Mouse (Mus musculus): ENCODE data around the gene Kcnk5.

Gene Kcnk5

DNA sequence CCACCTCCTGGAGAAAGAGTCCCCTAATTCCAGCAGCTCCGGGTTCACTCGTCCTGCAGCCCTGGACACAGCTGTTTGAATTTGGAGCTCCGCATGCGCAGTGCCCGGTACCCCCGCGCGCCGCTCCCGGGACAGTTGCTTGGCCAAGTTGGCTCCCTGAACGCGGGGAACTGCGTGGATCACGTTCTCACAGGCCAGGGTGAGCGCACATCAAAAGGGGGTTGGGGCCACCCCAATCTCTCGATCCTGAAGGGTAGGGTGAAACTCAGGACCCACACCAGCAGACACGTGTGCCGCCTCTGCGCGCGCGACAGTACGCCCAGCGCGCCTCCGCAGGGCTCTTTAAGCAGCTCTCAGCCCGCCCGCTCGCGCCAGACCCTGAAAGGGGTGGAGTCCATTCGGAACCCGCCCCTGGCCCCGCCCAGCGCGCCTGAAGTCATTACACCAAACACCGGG lies at the start of gene Kcnk5:
Gene Kcnk5 (minus strand): TSS at position 344 of the 456 bp plus-strand sequence.
- peak; percentile 76 for DNase-seq (ENCODE audit: extremely low read depth, low read depth)

DNA sequence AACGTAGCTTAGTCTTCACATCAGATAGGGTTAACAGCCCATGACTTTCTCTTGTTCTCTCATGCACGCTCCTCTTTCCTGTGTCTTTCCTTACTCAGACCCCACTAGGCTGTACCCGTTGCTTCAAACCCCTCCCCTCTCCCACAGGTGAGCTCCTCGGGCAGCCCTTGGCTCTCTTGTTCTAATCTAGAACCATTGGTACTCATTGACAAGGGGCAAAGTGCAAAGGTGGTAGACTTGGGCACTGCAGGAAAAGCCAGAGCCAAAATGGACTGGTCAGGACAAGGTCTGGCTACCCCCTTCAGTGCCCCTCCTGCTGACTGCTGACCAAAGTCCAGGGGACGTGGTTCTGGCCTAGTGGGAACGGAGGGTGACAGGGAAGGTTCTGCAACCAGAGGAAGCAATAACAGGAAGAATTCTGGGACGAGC lies 48.5 kb upstream of the Kcnk5 start:
- DNase-seq (ENCODE audit: extremely low read depth, low read depth) = no peak

DNA sequence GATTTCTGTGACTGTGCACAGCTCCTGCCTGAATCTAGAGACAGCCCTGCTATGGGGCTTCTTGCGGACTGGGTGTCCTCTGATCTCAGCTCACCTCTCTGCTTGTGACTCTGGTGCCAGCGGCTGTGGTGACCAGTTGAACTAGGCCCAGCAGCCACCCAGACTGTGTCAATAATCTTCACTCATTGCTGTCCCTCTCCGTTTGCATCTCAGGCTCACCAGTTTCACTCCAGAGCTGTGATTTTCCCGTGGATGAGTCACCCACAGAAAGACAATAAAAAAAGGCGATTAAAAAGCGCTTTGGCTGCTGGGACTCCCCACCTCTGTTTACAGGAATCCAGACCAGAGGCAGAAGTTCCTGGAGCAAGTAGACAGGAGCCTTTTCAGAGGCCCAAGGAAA lies 47.8 kb upstream of the Kcnk5 start:
- DNase-seq (ENCODE audit: extremely low read depth, low read depth) = no peak

DNA sequence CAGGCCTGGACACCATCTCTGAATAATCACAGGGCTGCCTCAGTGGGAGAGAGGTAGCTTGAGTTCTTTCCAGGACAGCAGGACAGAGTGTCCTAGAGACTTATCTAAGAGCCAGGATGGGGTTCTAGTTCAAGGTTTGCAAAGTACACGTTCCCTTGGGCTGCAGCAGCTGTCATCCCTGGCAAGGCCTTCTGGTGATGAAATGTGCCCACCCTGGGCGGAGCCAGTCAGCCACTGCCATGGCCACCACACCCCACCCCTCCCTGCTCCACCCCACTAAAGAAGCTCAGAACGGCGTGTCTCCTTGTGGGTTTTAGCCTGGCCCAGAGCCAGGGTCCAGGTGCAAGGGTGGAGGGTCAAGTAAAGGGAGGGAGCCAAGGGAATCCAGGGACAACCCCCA lies 46.7 kb upstream of the Kcnk5 start:
- no peak for DNase-seq (ENCODE audit: extremely low read depth, low read depth)

DNA sequence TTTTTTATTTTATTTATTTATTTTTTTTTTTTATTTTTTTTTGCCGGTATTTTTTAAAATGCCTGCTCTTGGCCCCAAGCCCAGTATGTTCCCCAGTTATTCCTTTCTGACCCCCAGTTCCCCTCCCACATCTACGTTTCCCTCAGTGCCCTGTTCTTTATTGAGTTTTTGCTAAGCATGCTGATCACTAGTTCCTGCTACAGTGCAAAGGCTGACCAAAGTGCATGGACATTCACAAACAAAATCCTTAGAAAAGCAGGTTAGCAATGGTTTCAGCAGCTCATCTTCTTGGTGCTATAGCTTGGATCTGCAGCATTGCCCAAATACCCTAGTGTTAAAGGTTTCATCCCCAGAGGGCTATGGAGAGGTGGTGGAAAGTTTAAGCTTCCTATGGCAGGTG lies 45.4 kb upstream of the Kcnk5 start:
- no peak for DNase-seq (ENCODE audit: extremely low read depth, low read depth)

DNA sequence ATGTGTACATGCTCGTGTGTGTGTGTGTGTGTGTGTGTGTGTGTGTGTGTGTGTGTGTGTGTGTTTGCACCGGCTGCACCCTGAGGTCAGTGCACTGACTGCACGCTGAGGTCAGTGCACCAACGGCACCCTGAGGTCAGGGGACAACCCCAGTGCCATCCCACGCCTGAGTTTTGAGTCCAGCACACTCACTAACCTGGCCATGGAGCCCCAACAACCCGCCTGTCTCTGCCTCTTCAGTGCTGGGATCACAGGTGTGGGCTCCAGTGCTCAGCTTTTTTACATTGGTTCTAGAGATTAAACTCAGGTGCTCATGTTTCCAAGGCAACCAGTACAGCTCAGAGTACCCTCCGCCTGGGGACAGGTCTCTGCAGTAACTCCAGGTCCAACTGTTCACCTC lies 44.9 kb upstream of the Kcnk5 start:
- no peak for DNase-seq (ENCODE audit: extremely low read depth, low read depth)

DNA sequence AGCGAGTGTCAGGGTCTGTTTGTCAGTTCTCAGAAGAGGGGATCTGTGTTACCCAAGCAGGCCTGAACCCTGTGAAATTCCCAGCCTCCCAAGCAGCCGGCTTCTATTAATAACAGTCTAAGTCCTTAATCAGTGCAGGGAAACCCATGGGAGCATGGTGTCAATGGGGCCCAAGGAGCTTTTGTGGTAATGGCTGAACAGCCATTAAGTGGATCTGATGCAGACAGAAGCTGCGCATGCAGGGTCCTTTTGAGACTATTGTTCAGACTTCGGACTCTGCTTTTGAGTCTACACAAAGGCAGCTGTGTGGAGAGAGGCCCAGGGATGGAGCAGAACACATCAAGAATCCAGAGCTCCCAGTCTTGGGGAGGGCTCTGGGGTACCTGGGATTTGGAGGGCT lies 43.9 kb upstream of the Kcnk5 start:
- no peak for DNase-seq (ENCODE audit: extremely low read depth, low read depth)

DNA sequence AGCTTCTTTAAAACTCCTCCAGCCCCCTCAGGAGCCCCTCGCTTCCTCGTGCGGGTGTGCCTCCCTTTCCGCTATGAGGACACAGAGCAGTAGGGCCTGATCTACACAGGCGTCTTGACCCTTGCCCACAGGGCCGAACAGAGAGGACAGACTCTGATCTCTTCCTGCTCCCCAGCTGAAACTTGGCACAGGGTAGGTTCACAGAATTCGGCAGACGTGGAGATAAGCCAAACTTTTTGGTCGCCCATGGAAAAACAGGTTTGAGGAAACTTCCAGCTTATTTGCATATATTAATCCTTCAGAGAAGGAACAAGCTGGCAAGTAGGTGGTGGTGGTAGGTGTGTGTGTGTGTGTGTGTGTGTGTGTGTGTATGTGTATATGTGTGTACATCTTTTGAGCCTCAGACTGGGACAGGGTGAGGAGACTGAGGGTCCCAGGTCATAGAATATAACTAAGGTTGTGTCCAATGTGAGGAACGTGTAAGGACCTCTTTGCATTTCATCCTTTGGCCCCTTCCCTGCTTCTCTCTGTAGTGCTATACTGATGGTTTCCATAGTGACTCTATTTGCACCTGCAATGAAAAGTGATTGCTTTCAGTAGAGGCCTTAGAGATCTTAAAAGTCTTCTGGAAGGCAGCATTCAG lies 43.1 kb upstream of the Kcnk5 start:
- DNase-seq (ENCODE audit: extremely low read depth, low read depth) = no peak

DNA sequence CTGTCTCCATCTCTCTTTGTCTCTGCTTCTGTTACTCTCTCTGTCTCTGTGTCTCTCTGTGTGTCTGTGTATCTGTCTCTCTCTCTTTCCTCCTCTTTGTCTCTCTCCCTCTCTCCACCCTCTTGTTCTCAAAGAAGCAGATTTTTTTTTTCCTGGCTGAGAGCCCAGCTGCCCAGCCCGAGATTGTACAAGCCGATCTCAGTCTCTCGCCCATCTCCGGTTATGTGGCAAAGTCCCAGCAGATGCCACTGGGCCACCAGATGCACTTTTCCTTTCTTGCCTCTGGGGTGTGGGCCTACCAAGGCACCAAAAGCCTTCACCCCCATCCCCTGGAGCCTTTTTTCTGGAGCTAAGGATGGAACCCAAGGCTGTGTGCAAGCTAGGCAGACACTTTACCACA lies 42.6 kb upstream of the Kcnk5 start:
- DNase-seq (ENCODE audit: extremely low read depth, low read depth) = no peak

DNA sequence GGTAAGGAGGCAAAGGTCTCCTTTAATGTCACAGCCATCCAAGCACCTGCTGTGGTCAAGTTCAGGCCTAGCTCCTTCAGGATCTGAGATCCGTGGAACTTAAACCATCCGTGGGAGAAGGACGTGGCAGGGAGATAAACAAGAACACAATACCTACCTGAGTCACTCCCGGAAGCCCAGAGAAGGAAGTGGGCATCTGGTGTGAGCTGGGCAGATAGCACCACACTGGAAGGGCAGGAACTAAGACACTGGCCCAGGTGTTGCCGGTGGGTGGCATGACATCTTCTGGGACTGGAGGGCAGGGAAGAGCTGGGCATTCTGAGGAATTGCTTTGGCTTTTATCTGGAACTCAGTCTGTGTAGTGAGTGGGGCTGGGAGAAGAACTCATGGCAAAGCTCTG lies 41.6 kb upstream of the Kcnk5 start:
- DNase-seq (ENCODE audit: extremely low read depth, low read depth) = no peak

DNA sequence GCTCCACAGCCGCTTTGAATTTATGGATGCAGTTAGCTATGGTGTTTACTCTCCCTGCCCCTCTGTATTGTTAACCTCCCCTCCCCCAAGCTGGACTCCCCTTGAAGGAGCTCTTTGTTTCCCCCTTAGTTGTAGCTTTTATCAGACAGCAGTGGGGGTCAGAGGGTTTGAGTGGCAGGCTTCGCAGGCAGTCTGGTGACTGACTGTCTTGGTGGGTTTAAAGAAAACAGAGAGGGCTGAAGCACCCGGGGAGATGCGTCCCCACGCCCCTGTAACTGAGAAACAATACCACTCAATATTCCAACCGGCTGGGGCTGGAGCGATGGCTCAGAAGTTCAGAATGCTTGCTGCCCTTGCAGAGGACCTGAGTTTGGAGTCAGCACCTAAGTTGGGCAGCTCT lies 39.5 kb upstream of the Kcnk5 start:
- no peak for DNase-seq (ENCODE audit: extremely low read depth, low read depth)

DNA sequence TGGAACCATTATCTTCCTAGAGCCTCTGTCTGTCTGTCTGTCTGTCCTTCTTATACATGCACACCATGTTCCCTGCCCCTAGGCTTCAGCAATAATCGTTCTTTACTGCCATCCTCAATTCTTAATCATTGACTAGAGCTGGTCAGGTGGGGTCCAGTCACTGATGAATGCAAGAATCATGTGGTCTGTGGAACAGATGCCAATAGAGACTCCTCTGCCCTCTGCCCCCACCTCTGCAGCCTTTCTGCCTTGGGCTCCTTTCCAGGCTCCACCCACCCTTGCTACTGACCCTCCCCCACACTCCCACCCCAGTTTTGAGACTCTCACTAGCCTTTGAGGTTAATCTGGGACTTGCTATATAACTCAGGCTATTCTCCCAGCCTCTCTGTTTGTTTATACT lies 38.2 kb upstream of the Kcnk5 start:
- DNase-seq (ENCODE audit: extremely low read depth, low read depth) = no peak

DNA sequence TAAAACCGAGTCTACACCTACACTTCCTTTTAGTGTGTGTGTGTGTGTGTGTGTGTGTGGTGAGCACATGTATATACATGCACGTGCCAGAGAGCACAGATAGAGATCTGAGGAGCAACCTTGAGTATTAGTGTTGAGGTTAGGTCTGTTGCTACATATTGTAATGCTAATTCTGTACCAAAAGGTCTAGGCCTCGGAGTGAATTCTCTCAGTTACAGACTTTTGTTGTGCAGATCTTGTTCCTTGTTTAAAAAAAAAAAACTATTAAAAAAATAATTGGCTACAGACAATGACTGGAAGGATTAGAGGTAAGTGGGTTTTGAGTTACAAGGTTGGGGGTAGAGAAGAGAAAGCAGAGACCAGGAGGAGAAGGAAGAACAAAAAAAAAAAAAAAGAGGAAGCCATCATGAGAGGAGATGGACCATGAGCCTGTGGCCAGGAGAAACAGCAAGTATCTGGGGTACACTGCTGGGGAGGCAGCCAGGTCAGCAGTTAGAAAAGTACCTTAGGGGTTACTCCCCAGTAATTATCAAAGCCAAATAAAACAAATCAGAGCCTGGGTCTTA lies 35.8 kb upstream of the Kcnk5 start:
- DNase-seq (ENCODE audit: extremely low read depth, low read depth) = no peak

DNA sequence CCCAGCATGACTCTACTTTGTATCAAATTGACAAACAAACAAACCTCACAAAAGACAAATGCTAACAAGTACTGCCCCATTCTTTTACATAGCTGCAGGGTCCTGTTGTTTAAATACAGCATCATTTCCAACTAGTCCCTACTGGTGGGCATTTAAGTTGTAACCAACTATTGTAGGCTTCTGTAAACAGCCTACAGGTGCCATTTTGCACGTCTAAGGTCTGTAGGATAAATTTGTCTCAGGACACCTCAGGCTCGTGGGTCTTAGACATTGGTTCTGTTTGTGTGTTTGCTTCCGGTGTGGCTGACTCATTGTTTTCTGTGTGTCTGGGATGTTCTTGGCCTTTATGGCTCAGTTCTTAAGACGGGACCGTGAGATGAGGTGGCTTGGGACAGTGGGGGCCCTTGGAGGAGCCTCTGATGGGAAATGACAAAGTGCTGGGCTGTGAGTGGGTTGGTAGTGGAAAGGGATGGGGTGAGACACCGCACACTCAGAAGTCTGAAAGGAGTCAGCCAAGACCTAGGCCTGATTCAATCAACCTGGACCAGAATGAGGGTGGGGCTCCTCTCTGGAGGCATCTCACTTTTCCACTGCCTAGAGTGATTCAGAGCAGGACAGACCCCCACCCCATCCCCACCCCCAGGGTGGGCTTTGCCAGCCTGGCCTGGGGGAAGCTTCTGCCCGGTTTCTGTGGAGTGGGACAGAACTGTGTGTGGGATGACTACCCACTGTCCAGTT lies 35.1 kb upstream of the Kcnk5 start:
- no peak for DNase-seq (ENCODE audit: extremely low read depth, low read depth)

DNA sequence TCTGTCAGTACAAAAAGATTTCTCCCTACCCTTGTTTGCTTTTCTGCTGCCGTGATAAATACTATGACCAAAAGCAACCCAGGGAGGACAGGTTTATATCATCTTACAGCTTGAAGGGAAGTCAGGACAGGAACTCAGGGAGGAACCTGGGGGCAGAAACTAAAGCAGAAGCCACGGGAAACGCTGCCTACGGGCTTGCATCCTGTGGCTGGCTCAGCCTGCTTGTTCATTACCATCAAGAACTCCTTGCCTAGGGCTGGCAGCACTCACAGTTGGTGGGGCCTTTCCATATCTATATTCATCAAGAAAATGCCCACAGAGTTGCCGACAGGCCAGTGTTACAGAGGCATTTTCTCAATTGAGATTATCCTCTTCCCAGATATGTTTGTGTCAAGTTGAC lies 34.2 kb upstream of the Kcnk5 start:
- no peak for DNase-seq (ENCODE audit: extremely low read depth, low read depth)

DNA sequence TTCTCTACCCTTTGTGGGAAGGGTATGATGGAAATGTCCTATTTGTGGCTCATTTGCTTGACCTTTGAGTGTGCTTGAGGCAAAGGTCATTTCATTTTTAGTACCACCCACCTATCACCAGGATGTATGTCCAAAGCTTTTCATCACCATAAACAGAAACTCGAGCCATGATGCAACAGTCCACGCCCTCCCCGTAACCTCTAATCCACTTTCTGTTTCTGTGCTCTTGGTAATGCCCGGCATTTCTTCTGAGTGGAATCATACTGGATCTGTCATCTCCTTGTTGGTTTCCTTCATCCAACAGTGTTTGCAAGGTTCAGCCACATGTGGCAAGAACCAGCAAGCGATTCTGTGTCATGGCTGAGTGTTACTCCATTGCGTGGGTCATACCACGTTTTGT lies 32.5 kb upstream of the Kcnk5 start:
- DNase-seq (ENCODE audit: extremely low read depth, low read depth) = no peak

DNA sequence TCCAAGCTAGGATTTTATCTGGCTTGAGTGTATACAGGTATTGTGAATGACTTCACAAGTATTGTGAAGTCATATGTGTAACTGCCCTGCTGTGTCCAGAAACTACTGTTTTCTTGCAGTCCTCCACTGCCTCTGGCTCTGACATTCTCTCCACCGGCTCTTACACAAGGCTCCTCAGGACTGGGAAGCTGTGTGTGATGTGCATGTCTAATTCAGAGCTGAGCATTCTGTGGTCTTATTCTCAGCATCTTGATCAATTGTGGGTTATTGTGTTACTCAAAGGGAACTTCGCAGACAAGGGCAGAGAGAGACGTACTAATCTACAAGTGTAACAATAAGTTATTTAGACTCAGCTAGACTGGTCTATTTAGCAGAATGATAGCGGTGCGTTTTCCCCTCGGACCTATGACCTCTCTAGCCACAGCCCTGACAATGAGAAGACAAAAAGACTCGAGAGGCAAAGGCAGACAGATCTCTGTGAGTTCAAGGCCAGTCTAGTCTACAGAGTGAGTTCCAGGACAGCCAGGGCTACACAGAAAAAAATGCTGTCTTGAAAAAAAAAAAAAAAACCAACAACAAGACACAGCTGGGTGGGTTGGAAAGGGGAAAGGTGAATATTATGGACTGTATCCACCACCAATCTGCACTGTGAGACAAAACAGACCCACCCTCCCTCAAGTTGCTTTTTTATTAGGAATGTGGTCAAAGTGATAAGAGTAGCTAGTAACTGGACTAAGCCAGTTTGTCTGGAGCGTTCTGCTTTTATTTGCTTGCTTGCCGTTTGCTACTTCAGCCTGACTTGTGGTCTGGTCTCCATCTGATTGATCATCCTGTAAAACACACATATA lies 30.4 kb upstream of the Kcnk5 start:
- peak; percentile 68 for DNase-seq (ENCODE audit: extremely low read depth, low read depth)

DNA sequence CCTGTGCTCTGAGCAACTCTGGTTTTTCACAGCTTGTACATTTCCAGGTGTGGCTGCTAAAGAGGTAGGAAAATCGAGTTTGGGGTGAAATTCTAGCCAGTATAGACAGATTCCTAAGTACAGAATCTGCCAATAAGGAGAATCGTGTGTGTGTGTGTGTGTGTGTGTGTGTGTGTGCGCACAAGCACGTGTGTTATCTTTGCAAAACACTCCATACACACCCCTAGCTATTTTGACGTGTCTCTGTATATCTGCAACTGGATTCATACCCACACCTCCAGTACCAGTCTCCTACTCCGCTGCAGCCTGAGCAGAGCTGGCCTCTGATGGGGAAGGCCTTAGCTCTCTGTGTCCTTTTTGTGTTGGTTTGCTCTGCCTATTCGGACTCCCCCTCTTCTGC lies 28.3 kb upstream of the Kcnk5 start:
- DNase-seq (ENCODE audit: extremely low read depth, low read depth) = no peak

DNA sequence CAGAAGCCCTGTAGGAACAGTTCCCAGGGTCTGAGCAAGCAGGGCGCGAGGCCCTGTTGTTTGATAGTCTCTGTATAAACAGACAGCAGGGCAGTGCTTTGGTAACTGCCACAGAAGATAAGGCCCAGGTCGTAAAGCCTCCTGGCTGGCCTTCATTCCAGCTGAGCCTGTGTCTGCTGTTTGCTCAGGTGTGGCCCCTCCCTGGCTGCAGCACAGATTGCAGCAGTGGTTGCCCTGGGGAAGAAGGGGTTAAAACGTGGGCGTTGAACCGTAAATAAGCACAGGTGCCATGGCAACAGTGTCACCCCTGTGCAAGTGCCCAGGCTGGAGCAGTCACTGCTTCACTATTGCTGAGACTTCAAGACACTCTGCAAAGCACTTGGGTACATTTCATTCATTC lies 26.8 kb upstream of the Kcnk5 start:
- DNase-seq (ENCODE audit: extremely low read depth, low read depth) = no peak

DNA sequence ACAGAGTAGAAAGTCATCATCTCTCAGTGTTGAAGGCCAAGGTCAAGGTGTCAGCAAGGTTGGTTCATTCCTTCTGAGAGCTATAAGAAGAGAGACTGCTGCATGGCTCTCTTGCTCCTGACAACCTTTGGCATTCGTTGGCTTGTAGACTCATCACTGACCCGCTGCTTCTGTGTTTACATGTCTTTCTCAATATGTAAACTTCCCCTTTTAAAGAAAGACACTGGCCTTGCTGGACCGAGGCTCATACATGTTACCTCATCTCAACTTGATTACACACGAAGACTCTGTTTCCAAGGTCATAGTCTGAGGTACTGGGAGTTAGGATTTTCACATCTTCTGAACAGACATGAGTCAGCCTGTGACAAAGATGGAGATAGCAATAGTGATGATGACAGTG lies 24.1 kb upstream of the Kcnk5 start:
- no peak for DNase-seq (ENCODE audit: extremely low read depth, low read depth)

DNA sequence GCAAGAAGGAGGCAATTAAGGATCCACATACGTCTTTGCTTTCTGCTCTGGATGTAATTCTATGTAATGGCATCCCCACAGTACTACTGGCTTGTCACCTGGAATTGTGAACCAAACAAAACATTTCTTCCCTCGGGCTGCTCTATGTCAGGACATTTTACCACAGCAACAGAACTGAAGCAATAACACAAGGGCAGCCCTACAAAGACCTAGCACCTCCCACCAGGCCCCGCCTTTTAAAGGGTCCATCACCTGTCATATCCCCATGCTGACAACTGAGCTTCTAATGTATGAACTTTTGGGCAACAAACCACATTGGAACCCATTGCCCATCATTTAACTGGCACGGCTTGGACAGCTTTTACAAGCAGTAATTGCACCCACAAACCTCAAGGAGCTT lies 21.7 kb upstream of the Kcnk5 start:
- peak; percentile 27 for DNase-seq (ENCODE audit: extremely low read depth, low read depth)

DNA sequence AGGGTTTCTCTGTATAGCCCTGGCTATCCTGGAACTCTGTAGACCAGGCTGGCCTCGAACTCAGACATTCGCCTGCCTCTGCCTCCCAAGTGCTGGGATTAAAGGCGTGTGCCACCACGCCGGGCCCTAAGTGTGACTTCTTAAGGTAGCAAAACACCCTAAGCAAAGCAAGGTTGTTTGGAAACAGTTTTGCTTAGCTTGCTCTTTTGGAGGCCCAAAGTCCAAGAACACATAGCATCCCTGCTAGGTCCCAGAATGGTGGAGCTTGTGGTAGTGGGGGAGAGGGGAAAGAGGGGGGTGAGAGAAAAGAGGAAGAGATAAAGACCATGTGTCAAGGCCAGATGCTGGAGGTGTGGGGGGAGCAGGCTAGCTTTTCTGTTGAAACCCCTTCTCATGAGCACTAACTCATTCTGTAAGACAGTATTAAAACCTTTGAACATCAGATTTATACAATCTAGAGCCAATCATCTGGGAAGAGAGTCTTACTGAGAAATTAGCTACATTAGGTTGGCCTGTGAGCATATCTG lies 21.1 kb upstream of the Kcnk5 start:
- peak; percentile 26 for DNase-seq (ENCODE audit: extremely low read depth, low read depth)

Data from MEL-GATA-1-ER (cell line).